ENCODE assay signal across 13 mouse cellular contexts in genomic region chr1:87829621-87830211, GRCm38 (mm10). TPM values are rescaled to one million over a fixed set of nuclear protein-coding genes. Genes with fewer than 3 reads are reported as not detected.
DNase-seq lines count a peak whose midpoint lies in the region; ATAC-seq lines count a peak whose summit lies in the region.
"Had no signal": no experiment of that assay in that cellular context is flagged by ENCODE, and none has a peak within 500 bp of the region (broad histone marks: within the 10 kb centered on the region; RNA-seq: fewer than 3 reads in every experiment).

No protein-coding gene starts in this region.

- H3K27ac ChIP-seq in hindbrain, embryonic 10.5 days, result peak overlapping the region; percentile 16; the same call in 1 of the 2 replicates
- no peak overlapping the region for H3K27ac ChIP-seq in hindbrain, embryonic 14.5 days
- H3K27ac ChIP-seq in embryonic facial prominence, embryonic 12.5 days, result 0 out of 2 replicates have a peak overlapping the region, but pooled peaks have one; percentile 11
- H3K27ac ChIP-seq: kidney, postnatal 0 days; midbrain, embryonic 12.5 days; stomach, embryonic 15.5 days had no signal

- no peak for DNase-seq in hindbrain, embryonic 10.5 days (ENCODE audit: low spot score)
- DNase-seq in hindbrain, embryonic 14.5 days (ENCODE audit: low spot score), result no peak
- peak; percentile 49 for DNase-seq in A20 (ENCODE audit: low read depth, low spot score)
- no peak for DNase-seq in frontal cortex, postnatal 25 days (ENCODE audit: low spot score in 2 of 2)
- no peak for DNase-seq in cerebellum, adult 9-11 months
- DNase-seq in adrenal gland, adult 18-20 months (ENCODE audit: low spot score in 2 of 2), result no peak
- DNase-seq: cerebellum, adult 8-10 months had no signal

- no peaks in the 10 kb centered on the region for H3K36me3 ChIP-seq in hindbrain, embryonic 10.5 days
- H3K36me3 ChIP-seq in hindbrain, embryonic 14.5 days (replicated peaks; ENCODE audit: control insufficient read depth, insufficient read depth), result no peaks in the 10 kb centered on the region
- H3K36me3 ChIP-seq in embryonic facial prominence, embryonic 12.5 days, result no peaks in the 10 kb centered on the region
- H3K36me3 ChIP-seq: G1E; midbrain, embryonic 12.5 days; stomach, embryonic 15.5 days had no signal

- no peak overlapping the region for H3K4me3 ChIP-seq in hindbrain, embryonic 10.5 days
- no peak overlapping the region for H3K4me3 ChIP-seq in hindbrain, embryonic 14.5 days (replicated peaks; ENCODE audit: low read length)
- H3K4me3 ChIP-seq in embryonic facial prominence, embryonic 12.5 days, result no peak overlapping the region
- H3K4me3 ChIP-seq: midbrain, embryonic 12.5 days; stomach, embryonic 15.5 days had no signal

- H3K9ac ChIP-seq in hindbrain, embryonic 14.5 days, result no peak overlapping the region
- H3K9ac ChIP-seq in embryonic facial prominence, embryonic 12.5 days, result no peak overlapping the region
- H3K9ac ChIP-seq: midbrain, embryonic 12.5 days; stomach, embryonic 15.5 days had no signal

- no peaks in the 10 kb centered on the region for H3K27me3 ChIP-seq in hindbrain, embryonic 10.5 days (ENCODE audit: insufficient read depth, poor library complexity, severe bottlenecking)
- no peaks in the 10 kb centered on the region for H3K27me3 ChIP-seq in hindbrain, embryonic 14.5 days (ENCODE audit: control insufficient read depth, insufficient read depth, low read length)
- no peaks in the 10 kb centered on the region for H3K27me3 ChIP-seq in embryonic facial prominence, embryonic 12.5 days
- H3K27me3 ChIP-seq: midbrain, embryonic 12.5 days; stomach, embryonic 15.5 days had no signal

- ATAC-seq in hindbrain, embryonic 14.5 days (ENCODE audit: low FRiP score), result no peak
- ATAC-seq in embryonic facial prominence, embryonic 12.5 days (ENCODE audit: insufficient number of reproducible peaks, insufficient read depth, low FRiP score, low TSS enrichment), result no peak
- peak; percentile 56 for ATAC-seq in megakaryocyte, adult 5-6 weeks (ENCODE audit: poor library complexity, severe bottlenecking)

- H3K4me2 ChIP-seq in hindbrain, embryonic 14.5 days (replicated peaks), result no peak overlapping the region
- no peak overlapping the region for H3K4me2 ChIP-seq in embryonic facial prominence, embryonic 12.5 days (replicated peaks)
- H3K4me2 ChIP-seq: midbrain, embryonic 12.5 days; stomach, embryonic 15.5 days had no signal

- H3K4me1 ChIP-seq in hindbrain, embryonic 10.5 days (replicated peaks), result peaks cover 16% of the 10 kb centered on the region
- no peaks in the 10 kb centered on the region for H3K4me1 ChIP-seq in hindbrain, embryonic 14.5 days (replicated peaks; ENCODE audit: control insufficient read depth, insufficient read depth, low read length)
- 0 out of 2 replicates have a peak, but pooled peaks cover 5% of the 10 kb centered on the region for H3K4me1 ChIP-seq in embryonic facial prominence, embryonic 12.5 days
- H3K4me1 ChIP-seq: stomach, embryonic 15.5 days had no signal

- 69% methylated on average over 6 of the region's 6 CpGs for WGBS in hindbrain, embryonic 10.5 days
- WGBS in hindbrain, embryonic 14.5 days, result 59% methylated on average over 6 of the region's 6 CpGs
- WGBS in embryonic facial prominence, embryonic 12.5 days, result 59% methylated on average over 6 of the region's 6 CpGs

- no peaks in the 10 kb centered on the region for H3K9me3 ChIP-seq in hindbrain, embryonic 10.5 days
- H3K9me3 ChIP-seq in hindbrain, embryonic 14.5 days (ENCODE audit: control insufficient read depth, low read length), result no peaks in the 10 kb centered on the region
- no peaks in the 10 kb centered on the region for H3K9me3 ChIP-seq in embryonic facial prominence, embryonic 12.5 days
- H3K9me3 ChIP-seq: midbrain, embryonic 12.5 days; stomach, embryonic 15.5 days had no signal

RNA-seq across cellular contexts. Expression of gene Dgkd, which starts 23.4 kb away (rescaled TPM):
- 32.6 and 33.6 TPM in 2 replicates for polyA plus RNA-seq in hindbrain, embryonic 10.5 days (2016; fragmentation: Nextera tagmentation; extraction: Ambion mirVana)
- 50.8 and 51.5 TPM in 2 replicates for polyA plus RNA-seq in hindbrain, embryonic 14.5 days (2014; fragmentation: Nextera tagmentation; extraction: Ambion mirVana)
- 37.7 and 37.9 TPM in 2 replicates for polyA plus RNA-seq in embryonic facial prominence, embryonic 12.5 days (2016; fragmentation: Nextera tagmentation; extraction: Ambion mirVana)
- total RNA-seq in megakaryocyte, adult 5-6 weeks (2015), result 52.2 and 73.5 TPM in 2 replicates
- 59.7 and 63.8 TPM in 2 replicates for total RNA-seq in megakaryocyte, adult 5-6 weeks (2017)
- 10 to 100 TPM; 54.6 to 74.6 TPM for total RNA-seq in adrenal gland, adult 18-20 months (2021)

RNA-seq across cellular contexts. Expression of gene Sag, which starts 26.2 kb away (rescaled TPM):
- 2.5 and 3.3 TPM in 2 replicates for polyA plus RNA-seq in hindbrain, embryonic 10.5 days (2016; fragmentation: Nextera tagmentation; extraction: Ambion mirVana)
- polyA plus RNA-seq in hindbrain, embryonic 14.5 days (2014; fragmentation: Nextera tagmentation; extraction: Ambion mirVana), result 1.4 and 1.8 TPM in 2 replicates
- polyA plus RNA-seq in embryonic facial prominence, embryonic 12.5 days (2016; fragmentation: Nextera tagmentation; extraction: Ambion mirVana), result 3.7 and 3.9 TPM in 2 replicates
- 0.46 and 0.85 TPM in 2 replicates for total RNA-seq in megakaryocyte, adult 5-6 weeks (2015)
- 1.3 and 1.5 TPM in 2 replicates for total RNA-seq in megakaryocyte, adult 5-6 weeks (2017)
- total RNA-seq in adrenal gland, adult 18-20 months (2021), result 1 to 10 TPM; 1.3 to 2.4 TPM
- polyA plus RNA-seq: G1E had no signal
